Mouse (Mus musculus): ENCODE measurements around the gene Wfdc5.

GRCm38 (mm10) chr2:164150086-164150760, 32.3 kb downstream of the Wfdc5 start:
- TF ChIP-seq CTCF (IDR thresholded peaks at IDR 0.05; ENCODE audit: low read depth) (no peak), EP300 (IDR thresholded peaks at IDR 0.05; ENCODE audit: low read depth) (no peak)

Measured in liver, postnatal 0 days (tissue).